8 mouse cellular contexts compared by ENCODE assay signal in genomic region chr8:127706051-127706835, GRCm38 (mm10).
DNase-seq lines count a peak whose midpoint lies in the region; ATAC-seq lines count a peak whose summit lies in the region.

No protein-coding gene starts in this region.

- peak; percentile 96 for ATAC-seq in hindbrain, embryonic 16.5 days

- no peak overlapping the region for H3K27ac ChIP-seq in hindbrain, embryonic 16.5 days (ENCODE audit: low read depth, low read length)

- no peaks in the 10 kb centered on the region; the same call in 1 of the 2 replicates for H3K4me1 ChIP-seq in hindbrain, embryonic 16.5 days (ENCODE audit: control insufficient read depth, insufficient read depth, low read depth, low read length)

- H3K27me3 ChIP-seq in hindbrain, embryonic 16.5 days (replicated peaks; ENCODE audit: control insufficient read depth, insufficient read depth, low read length), result no peaks in the 10 kb centered on the region

- H3K9ac ChIP-seq in hindbrain, embryonic 16.5 days (ENCODE audit: low read depth, low read length), result no peak overlapping the region

- intact Hi-C loops in heart, postnatal 25 days (cut with DNase I), result no loop called here

- no peaks in the 10 kb centered on the region for H3K36me3 ChIP-seq in hindbrain, embryonic 16.5 days (ENCODE audit: control insufficient read depth, insufficient read depth, low read length)

- H3K4me2 ChIP-seq in hindbrain, embryonic 16.5 days (ENCODE audit: low read length), result peak overlapping the region; percentile 11; the same call in 1 of the 2 replicates

- H3K4me3 ChIP-seq in hindbrain, embryonic 16.5 days (ENCODE audit: low read length), result no peak overlapping the region

- H3K9me3 ChIP-seq in hindbrain, embryonic 16.5 days (ENCODE audit: control insufficient read depth, low read length), result no peaks in the 10 kb centered on the region

- WGBS in hindbrain, embryonic 16.5 days, result 38% methylated on average over 16 of the region's 16 CpGs

- DNase-seq in heart, adult 18-20 months, result peak; percentile 13 to 37
- no peak for DNase-seq in heart, postnatal 25 days (ENCODE audit: low spot score)
- peak; percentile 73 to 82 for DNase-seq in frontal cortex, adult 2 months (ENCODE audit: extremely low spot score in 1 of 2, low spot score in 1 of 2)
- DNase-seq in lung, adult 18-20 months, result peak; percentile 37 to 54
- peak; percentile 85 for DNase-seq in telencephalon, adult 2 months (ENCODE audit: low read depth, low spot score)
- no peak for DNase-seq in adrenal gland, postnatal 36 days
- no peak for DNase-seq in urinary bladder, postnatal 36 days (ENCODE audit: low spot score in 2 of 2)

Comparison
In these comparisons a context has a peak if more than half of its experiments do, and no peak if none do; other contexts are left out.
1. DNase-seq: peak in heart, adult 18-20 months (2 of 2), frontal cortex, adult 2 months (2 of 2), lung, adult 18-20 months (2 of 2) and telencephalon, adult 2 months (single experiment); none in heart, postnatal 25 days (single experiment), adrenal gland, postnatal 36 days (0 of 2) and urinary bladder, postnatal 36 days (0 of 2).